Mouse (Mus musculus): Measurements from ENCODE around the gene Tatdn3.

DNA sequence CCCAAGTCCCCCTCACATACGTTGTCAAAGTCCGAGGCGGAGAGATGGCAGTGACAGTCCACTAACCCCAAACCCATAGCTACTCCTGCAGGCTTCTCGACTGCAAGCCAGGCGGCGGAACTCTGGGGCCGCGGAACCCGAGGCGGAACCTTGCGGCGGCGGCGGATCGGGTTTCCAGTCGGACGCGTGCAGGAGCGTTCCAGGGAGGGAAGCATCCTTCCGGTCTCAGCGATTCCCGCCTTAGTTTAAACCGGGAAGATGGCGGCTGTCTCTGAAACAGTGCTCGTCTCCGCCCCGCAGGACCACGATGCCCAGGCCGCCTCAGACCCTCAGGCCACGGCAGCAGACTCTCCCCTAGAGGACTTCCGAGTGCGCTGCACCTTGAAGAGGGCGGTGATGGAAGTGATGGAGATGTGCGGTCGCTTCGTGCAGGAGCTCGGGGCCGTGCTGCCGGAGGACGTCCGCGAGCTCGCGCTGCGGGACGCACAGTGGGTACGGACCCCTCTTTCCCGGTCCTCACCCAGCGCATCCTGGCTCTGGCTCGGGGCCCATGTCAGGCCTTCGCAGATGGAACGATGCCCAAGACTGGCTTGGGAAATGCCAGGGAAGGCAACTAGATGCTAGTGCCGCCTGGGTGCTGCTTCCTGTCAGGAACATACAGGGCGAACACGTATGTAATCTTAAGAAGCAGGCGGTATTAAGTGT, at the start of gene Tatdn3, which contains the start of gene Nsl1:
- TF ChIP-seq GATA1 (IDR thresholded peaks at IDR 0.05; ENCODE audit: borderline replicate concordance, low read length) = no peak
- peak; percentile 96; the same call in 1 of the 2 replicates for TF ChIP-seq FLI1 (IDR thresholded peaks at IDR 0.05; ENCODE audit: low read length)
